Mouse (Mus musculus): ENCODE measurements around the gene Uqcr10. TPM values are rescaled to one million over a fixed set of nuclear protein-coding genes. Genes with fewer than 3 reads are reported as not detected.

Uqcr10 gene
- polyA plus RNA-seq, 1 experiment = 209 TPM

GRCm38 (mm10) chr11:4736355-4736754, 32.2 kb upstream of the Uqcr10 start:
- no peaks in the 10 kb centered on the region for H3K4me1 ChIP-seq (ENCODE audit: control insufficient read depth, insufficient read depth, low read length)
- TF ChIP-seq CTCF (IDR thresholded peaks at IDR 0.05; ENCODE audit: low read depth, low read length) (no peak), POLR2A (IDR thresholded peaks at IDR 0.05; ENCODE audit: borderline replicate concordance, low read depth, low read length) (no peak)
- H3K27ac ChIP-seq (ENCODE audit: insufficient read depth, low read depth, low read length) = no peak overlapping the region
- no peak overlapping the region for H3K4me3 ChIP-seq (ENCODE audit: insufficient read depth, low read length)

GRCm38 (mm10) chr11:4734179-4734578, 30.0 kb upstream of the Uqcr10 start:
- no peak for TF ChIP-seq POLR2A (IDR thresholded peaks at IDR 0.05; ENCODE audit: borderline replicate concordance, low read depth, low read length)
- no peak for TF ChIP-seq CTCF (IDR thresholded peaks at IDR 0.05; ENCODE audit: low read depth, low read length)
- H3K4me1 ChIP-seq (ENCODE audit: control insufficient read depth, insufficient read depth, low read length) = peaks cover 5% of the 10 kb centered on the region
- no peak overlapping the region for H3K27ac ChIP-seq (ENCODE audit: insufficient read depth, low read depth, low read length)
- no peak overlapping the region for H3K4me3 ChIP-seq (ENCODE audit: insufficient read depth, low read length)

DNA sequence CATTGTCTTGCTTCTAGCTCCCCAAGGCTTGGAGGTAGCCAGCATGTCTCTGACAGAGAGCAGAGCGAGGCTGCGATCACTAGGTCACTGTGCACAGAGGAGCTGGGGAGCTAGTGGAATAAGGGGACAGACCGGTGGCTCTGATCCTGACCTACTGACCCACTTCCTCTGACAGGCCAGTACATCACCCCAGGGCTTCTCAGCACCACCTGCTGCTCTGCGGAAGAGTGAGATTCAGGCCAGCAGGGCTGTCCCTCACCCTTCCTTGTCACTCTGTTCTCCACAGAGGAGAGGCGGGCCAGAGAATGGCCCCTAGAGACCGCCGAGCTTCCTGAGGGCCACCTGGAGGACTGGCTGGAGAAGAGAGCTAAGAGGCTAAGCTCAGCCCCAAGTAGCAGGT, 27.6 kb upstream of the Uqcr10 start:
- peaks cover 5% of the 10 kb centered on the region for H3K4me1 ChIP-seq (ENCODE audit: control insufficient read depth, insufficient read depth, low read length)
- TF ChIP-seq CTCF (IDR thresholded peaks at IDR 0.05; ENCODE audit: low read depth, low read length) (no peak), POLR2A (IDR thresholded peaks at IDR 0.05; ENCODE audit: borderline replicate concordance, low read depth, low read length) (no peak)
- no peak overlapping the region for H3K27ac ChIP-seq (ENCODE audit: insufficient read depth, low read depth, low read length)
- no peak overlapping the region for H3K4me3 ChIP-seq (ENCODE audit: insufficient read depth, low read length)

DNA sequence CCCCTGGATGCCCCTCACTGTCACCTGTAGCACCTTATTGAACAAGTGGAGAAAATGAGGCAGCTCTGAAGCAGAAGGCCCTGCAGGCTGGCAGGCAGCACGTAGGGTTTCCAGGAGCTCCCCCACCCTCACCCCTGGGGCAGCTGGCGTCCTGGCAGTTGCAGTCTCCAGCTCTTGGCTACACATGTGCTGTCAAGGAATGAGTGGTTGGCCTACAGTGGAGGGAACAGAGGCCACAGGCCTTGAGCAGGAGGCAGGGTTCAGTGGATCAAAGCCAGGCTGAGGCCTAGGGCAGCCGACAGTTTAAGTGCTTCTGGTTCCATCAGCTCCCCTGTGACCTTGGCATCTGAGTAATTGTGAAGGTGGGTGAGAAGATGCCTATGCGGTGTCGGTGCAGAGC, 26.8 kb upstream of the Uqcr10 start:
- no peak overlapping the region for H3K27ac ChIP-seq (ENCODE audit: insufficient read depth, low read depth, low read length)

GRCm38 (mm10) chr11:4730096-4730495, 26.0 kb upstream of the Uqcr10 start:
- H3K4me3 ChIP-seq (ENCODE audit: insufficient read depth, low read length) = no peak overlapping the region
- TF ChIP-seq POLR2A (IDR thresholded peaks at IDR 0.05; ENCODE audit: borderline replicate concordance, low read depth, low read length) (no peak), CTCF (IDR thresholded peaks at IDR 0.05; ENCODE audit: low read depth, low read length) (no peak)
- H3K27ac ChIP-seq (ENCODE audit: insufficient read depth, low read depth, low read length) = no peak overlapping the region
- H3K4me1 ChIP-seq (ENCODE audit: control insufficient read depth, insufficient read depth, low read length) = peaks cover 5% of the 10 kb centered on the region

More for the DNA sequence above, 26.8 kb upstream of the Uqcr10 start:
- no peak overlapping the region for H3K4me3 ChIP-seq (ENCODE audit: insufficient read depth, low read length)
- peaks cover 5% of the 10 kb centered on the region for H3K4me1 ChIP-seq (ENCODE audit: control insufficient read depth, insufficient read depth, low read length)
- no peak for TF ChIP-seq POLR2A (IDR thresholded peaks at IDR 0.05; ENCODE audit: borderline replicate concordance, low read depth, low read length)
- no peak for TF ChIP-seq CTCF (IDR thresholded peaks at IDR 0.05; ENCODE audit: low read depth, low read length)

DNA sequence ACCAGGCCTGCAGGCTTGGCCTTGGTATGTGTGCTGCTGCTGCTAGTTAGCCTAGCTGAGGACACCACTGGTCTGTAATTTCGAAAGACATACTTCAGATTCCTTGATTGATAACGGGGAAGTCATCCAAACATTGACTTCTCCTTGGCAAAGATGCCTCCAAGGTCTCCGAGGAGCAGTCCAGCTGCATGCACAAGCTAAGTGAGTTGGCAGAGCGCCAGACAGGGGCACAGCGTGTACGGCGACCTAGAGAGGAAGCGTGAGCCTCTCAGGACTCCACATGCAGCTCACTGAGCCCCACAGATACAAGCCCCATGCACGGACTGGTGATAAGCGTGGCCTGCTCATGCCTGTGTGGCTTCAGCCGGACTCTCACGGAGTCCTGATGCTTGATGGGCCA, 25.5 kb upstream of the Uqcr10 start:
- TF ChIP-seq CTCF (IDR thresholded peaks at IDR 0.05; ENCODE audit: low read depth, low read length) (no peak), POLR2A (IDR thresholded peaks at IDR 0.05; ENCODE audit: borderline replicate concordance, low read depth, low read length) (no peak)
- no peak overlapping the region for H3K4me3 ChIP-seq (ENCODE audit: insufficient read depth, low read length)

DNA sequence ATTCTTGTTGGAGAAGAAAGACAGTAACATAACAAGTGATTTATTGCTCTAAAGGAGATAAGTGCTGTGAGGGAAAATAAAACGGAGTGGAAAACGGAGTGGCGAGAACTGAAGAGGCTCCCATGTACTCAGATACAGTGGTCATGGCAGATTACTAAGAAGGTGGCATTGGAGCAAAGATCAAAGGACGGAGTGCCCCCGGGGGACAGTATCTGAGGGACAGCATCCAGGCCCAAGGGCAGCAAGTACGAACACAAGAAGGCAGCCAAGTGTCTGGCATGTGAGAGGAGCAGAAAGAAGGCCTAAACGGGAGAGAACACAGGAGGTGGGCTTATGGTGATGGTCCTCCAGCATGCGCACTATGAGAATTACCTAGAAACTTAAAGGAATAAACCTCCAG, 17.6 kb upstream of the Uqcr10 start:
- no peak overlapping the region for H3K27ac ChIP-seq (ENCODE audit: insufficient read depth, low read depth, low read length)
- H3K4me3 ChIP-seq (ENCODE audit: insufficient read depth, low read length) = no peak overlapping the region
- peaks cover 15% of the 10 kb centered on the region for H3K4me1 ChIP-seq (ENCODE audit: control insufficient read depth, insufficient read depth, low read length)
- TF ChIP-seq CTCF (IDR thresholded peaks at IDR 0.05; ENCODE audit: low read depth, low read length) (no peak), POLR2A (IDR thresholded peaks at IDR 0.05; ENCODE audit: borderline replicate concordance, low read depth, low read length) (no peak)

More for the DNA sequence above, 25.5 kb upstream of the Uqcr10 start:
- Histone ChIP-seq H3K27ac (ENCODE audit: insufficient read depth, low read depth, low read length) (no peak overlapping the region), H3K4me1 (ENCODE audit: control insufficient read depth, insufficient read depth, low read length) (peaks cover 5% of the 10 kb centered on the region)

- Histone ChIP-seq H3K4me3 (ENCODE audit: insufficient read depth, low read length) (no peak overlapping the region), H3K27ac (ENCODE audit: insufficient read depth, low read depth, low read length) (no peak overlapping the region), H3K4me1 (ENCODE audit: control insufficient read depth, insufficient read depth, low read length) (peaks cover 15% of the 10 kb centered on the region)
- no peak for TF ChIP-seq POLR2A (IDR thresholded peaks at IDR 0.05; ENCODE audit: borderline replicate concordance, low read depth, low read length)
- TF ChIP-seq CTCF (IDR thresholded peaks at IDR 0.05; ENCODE audit: low read depth, low read length) = no peak
Observed at GRCm38 (mm10) chr11:4720900-4721580, 16.9 kb upstream of the Uqcr10 start.

- peaks cover 17% of the 10 kb centered on the region for H3K4me1 ChIP-seq (ENCODE audit: control insufficient read depth, insufficient read depth, low read length)
- H3K4me3 ChIP-seq (ENCODE audit: insufficient read depth, low read length) = no peak overlapping the region
Observed at GRCm38 (mm10) chr11:4720393-4720792, 16.3 kb upstream of the Uqcr10 start.

GRCm38 (mm10) chr11:4719961-4720360, 15.8 kb upstream of the Uqcr10 start:
- TF ChIP-seq POLR2A (IDR thresholded peaks at IDR 0.05; ENCODE audit: borderline replicate concordance, low read depth, low read length) = no peak
- no peak for TF ChIP-seq CTCF (IDR thresholded peaks at IDR 0.05; ENCODE audit: low read depth, low read length)
- Histone ChIP-seq H3K4me3 (ENCODE audit: insufficient read depth, low read length) (no peak overlapping the region), H3K27ac (ENCODE audit: insufficient read depth, low read depth, low read length) (no peak overlapping the region)

More at GRCm38 (mm10) chr11:4720393-4720792, 16.3 kb upstream of the Uqcr10 start:
- TF ChIP-seq CTCF (IDR thresholded peaks at IDR 0.05; ENCODE audit: low read depth, low read length) (no peak), POLR2A (IDR thresholded peaks at IDR 0.05; ENCODE audit: borderline replicate concordance, low read depth, low read length) (no peak)
- H3K27ac ChIP-seq (ENCODE audit: insufficient read depth, low read depth, low read length) = no peak overlapping the region

More at GRCm38 (mm10) chr11:4719961-4720360, 15.8 kb upstream of the Uqcr10 start:
- H3K4me1 ChIP-seq (ENCODE audit: control insufficient read depth, insufficient read depth, low read length) = peaks cover 20% of the 10 kb centered on the region
